ENCODE assay signal across 13 mouse cellular contexts in the genomic region with DNA sequence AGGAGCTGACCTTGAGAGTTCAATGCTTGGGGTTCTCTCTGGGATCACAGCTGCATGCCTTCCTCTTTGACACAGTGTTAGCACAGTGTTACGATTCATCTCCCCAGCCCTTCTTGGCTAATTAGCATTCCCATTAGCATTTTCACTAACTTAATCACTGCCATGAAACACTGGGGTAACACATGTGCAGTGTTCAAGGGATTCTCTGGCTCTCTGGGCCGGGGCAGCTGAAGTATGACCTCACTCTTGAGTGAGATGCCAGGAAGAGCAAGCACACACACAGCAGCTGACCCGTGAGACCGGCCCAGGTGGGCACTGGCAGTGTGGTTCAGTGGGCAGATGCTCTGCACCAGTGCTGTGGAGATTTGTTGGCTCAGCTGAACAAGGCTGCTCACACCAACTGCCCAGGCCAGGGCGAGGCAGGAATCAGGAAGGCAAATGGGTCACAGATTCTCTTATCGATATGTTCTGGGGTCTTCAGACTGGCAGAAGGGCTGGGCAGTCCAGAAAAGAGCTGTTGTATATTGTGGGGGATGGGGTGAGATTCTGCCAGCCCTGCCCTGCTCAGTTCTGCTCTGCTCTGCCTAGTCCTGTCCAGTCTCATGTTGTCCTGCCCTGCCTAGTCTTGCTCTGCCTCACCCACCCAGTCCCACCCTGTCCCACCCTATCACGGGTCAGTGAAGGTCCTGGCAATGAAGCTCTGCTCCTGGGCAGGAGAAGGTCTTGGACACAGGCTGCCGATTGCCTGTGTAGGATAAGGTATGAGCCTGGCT. TPM values are rescaled to one million over a fixed set of nuclear protein-coding genes. Genes with fewer than 3 reads are reported as not detected.
DNase-seq lines count a peak whose midpoint lies in the region; ATAC-seq and TF ChIP-seq lines count a peak whose summit lies in the region.
"Had no signal": no experiment of that assay in that cellular context is flagged by ENCODE, and none has a peak within 500 bp of the region (broad histone marks: within the 10 kb centered on the region; RNA-seq: fewer than 3 reads in every experiment).

No protein-coding gene starts in this region.

- WGBS in intestine, embryonic 16.5 days: 65% methylated on average over 8 of the region's 8 CpGs
- 66% methylated on average over 8 of the region's 8 CpGs for WGBS in intestine, embryonic 15.5 days
- 40% methylated on average over 8 of the region's 8 CpGs for WGBS in forebrain, postnatal 0 days
- WGBS in midbrain, embryonic 13.5 days: 61% methylated on average over 8 of the region's 8 CpGs

- H3K9ac ChIP-seq in intestine, embryonic 16.5 days (ENCODE audit: low read depth, low read length): no peak overlapping the region
- no peak overlapping the region for H3K9ac ChIP-seq in intestine, embryonic 15.5 days
- H3K9ac ChIP-seq in forebrain, postnatal 0 days: no peak overlapping the region
- no peak overlapping the region for H3K9ac ChIP-seq in midbrain, embryonic 13.5 days (replicated peaks)
- H3K9ac ChIP-seq: heart, embryonic 12.5 days; liver, embryonic 12.5 days had no signal

- TF ChIP-seq CTCF in Patski (IDR thresholded peaks at IDR 0.05): no peak
- TF ChIP-seq CTCF in forebrain, postnatal 0 days (IDR thresholded peaks at IDR 0.05; ENCODE audit: low read depth): no peak

- no peak overlapping the region for H3K27ac ChIP-seq in intestine, embryonic 16.5 days (ENCODE audit: low read length)
- H3K27ac ChIP-seq in intestine, embryonic 15.5 days: no peak overlapping the region
- 0 out of 2 replicates have a peak overlapping the region, but pooled peaks have one; percentile 9 for H3K27ac ChIP-seq in forebrain, postnatal 0 days (ENCODE audit: low read depth, low read length)
- H3K27ac ChIP-seq in midbrain, embryonic 13.5 days: no peak overlapping the region
- H3K27ac ChIP-seq: liver, embryonic 12.5 days; macrophage had no signal

- H3K4me3 ChIP-seq in intestine, embryonic 16.5 days (ENCODE audit: low read length): no peak overlapping the region
- H3K4me3 ChIP-seq in intestine, embryonic 15.5 days (replicated peaks): no peak overlapping the region
- no peak overlapping the region for H3K4me3 ChIP-seq in forebrain, postnatal 0 days (ENCODE audit: low read depth, low read length)
- H3K4me3 ChIP-seq in midbrain, embryonic 13.5 days (replicated peaks): no peak overlapping the region
- H3K4me3 ChIP-seq: heart, embryonic 12.5 days; liver, embryonic 12.5 days had no signal

- no peaks in the 10 kb centered on the region for H3K27me3 ChIP-seq in intestine, embryonic 16.5 days (replicated peaks; ENCODE audit: control insufficient read depth, insufficient read depth, low read length)
- no peaks in the 10 kb centered on the region for H3K27me3 ChIP-seq in intestine, embryonic 15.5 days (replicated peaks)
- H3K27me3 ChIP-seq in Patski: no peaks in the 10 kb centered on the region
- no peaks in the 10 kb centered on the region for H3K27me3 ChIP-seq in forebrain, postnatal 0 days (ENCODE audit: insufficient read depth, low read length)
- 0 out of 2 replicates have a peak, but pooled peaks cover 3% of the 10 kb centered on the region for H3K27me3 ChIP-seq in midbrain, embryonic 13.5 days
- H3K27me3 ChIP-seq: liver, embryonic 12.5 days had no signal

- H3K9me3 ChIP-seq in intestine, embryonic 16.5 days (ENCODE audit: control insufficient read depth, low read length): no peaks in the 10 kb centered on the region
- H3K9me3 ChIP-seq in intestine, embryonic 15.5 days: no peaks in the 10 kb centered on the region
- H3K9me3 ChIP-seq in forebrain, postnatal 0 days (ENCODE audit: low read length): no peaks in the 10 kb centered on the region
- H3K9me3 ChIP-seq in midbrain, embryonic 13.5 days: no peaks in the 10 kb centered on the region
- H3K9me3 ChIP-seq: liver, embryonic 12.5 days had no signal

- ATAC-seq in intestine, embryonic 16.5 days: peak; percentile 19; the same call in 1 of the 2 replicates
- ATAC-seq in intestine, embryonic 15.5 days: no peak
- ATAC-seq in Patski: peak; percentile 9
- ATAC-seq in forebrain, postnatal 0 days: peak; percentile 94
- peak; percentile 79 for ATAC-seq in midbrain, embryonic 13.5 days
- ATAC-seq: liver, embryonic 12.5 days had no signal

- DNase-seq in Patski (ENCODE audit: low read depth, low spot score): no peak
- DNase-seq in forebrain, postnatal 0 days: peak; percentile 54
- DNase-seq in lung, postnatal 36 days: no peak
- DNase-seq in lung, postnatal 14 days: no peak
- DNase-seq in gastrocnemius, postnatal 4 days (ENCODE audit: low spot score in 2 of 2): no peak

- in situ Hi-C loops in Patski (cut with MboI; ENCODE audit: low pct_unique_long_range_greater_than_20kb): no loop called here

- POLR2A ChIA-PET in Patski (lab: Charles Lee): no interaction called here

- CTCF ChIA-PET in Patski (lab: Charles Lee): interaction anchor here (1.0 to 2.7 kb wide), 7 partner anchors 9 to 299 kb away, joined by 3 to 15 read pairs (median 4); no protein-coding TSS in a partner anchor

- H3K4me1 ChIP-seq in intestine, embryonic 16.5 days (ENCODE audit: control insufficient read depth, insufficient read depth, low read length): no peaks in the 10 kb centered on the region
- H3K4me1 ChIP-seq in intestine, embryonic 15.5 days (replicated peaks): no peaks in the 10 kb centered on the region
- H3K4me1 ChIP-seq in forebrain, postnatal 0 days (ENCODE audit: insufficient read depth): peaks cover 3% of the 10 kb centered on the region; the same call in 1 of the 2 replicates
- peaks cover 10% of the 10 kb centered on the region for H3K4me1 ChIP-seq in midbrain, embryonic 13.5 days (replicated peaks)
- H3K4me1 ChIP-seq: heart, embryonic 12.5 days; liver, embryonic 12.5 days had no signal

- no peaks in the 10 kb centered on the region for H3K36me3 ChIP-seq in intestine, embryonic 16.5 days (ENCODE audit: control insufficient read depth, insufficient read depth, low read length)
- no peaks in the 10 kb centered on the region for H3K36me3 ChIP-seq in intestine, embryonic 15.5 days
- H3K36me3 ChIP-seq in forebrain, postnatal 0 days (ENCODE audit: insufficient read depth): no peaks in the 10 kb centered on the region
- no peaks in the 10 kb centered on the region for H3K36me3 ChIP-seq in midbrain, embryonic 13.5 days
- H3K36me3 ChIP-seq: heart, embryonic 12.5 days; liver, embryonic 12.5 days had no signal

- no peak overlapping the region for H3K4me2 ChIP-seq in intestine, embryonic 16.5 days (ENCODE audit: low read depth, low read length)
- no peak overlapping the region for H3K4me2 ChIP-seq in intestine, embryonic 15.5 days (replicated peaks)
- H3K4me2 ChIP-seq in forebrain, postnatal 0 days (ENCODE audit: low read depth): no peak overlapping the region
- no peak overlapping the region for H3K4me2 ChIP-seq in midbrain, embryonic 13.5 days (replicated peaks)
- H3K4me2 ChIP-seq: heart, embryonic 12.5 days; liver, embryonic 12.5 days had no signal

RNA-seq across cellular contexts. Expression of gene Tmem255b, which starts 19.5 kb away (rescaled TPM):
- 3.2 and 3.6 TPM in 2 replicates for polyA plus RNA-seq in intestine, embryonic 16.5 days (2015; fragmentation: Nextera tagmentation; extraction: Ambion mirVana)
- polyA plus RNA-seq in intestine, embryonic 15.5 days (2015; fragmentation: Nextera tagmentation; extraction: Ambion mirVana): 2.2 and 2.7 TPM in 2 replicates
- polyA plus RNA-seq in Patski (2021): 0.08 TPM
- 1.0 and 1.2 TPM in 2 replicates for total RNA-seq in forebrain, postnatal 0 days (2014; rRNA removed)
- 1.3 and 1.6 TPM in 2 replicates for polyA plus RNA-seq in forebrain, postnatal 0 days (2015; fragmentation: Nextera tagmentation; extraction: Ambion mirVana)
- polyA plus RNA-seq in midbrain, embryonic 13.5 days (2015; fragmentation: Nextera tagmentation; extraction: Ambion mirVana): not detected in 2 replicates
- 1 to 10 TPM; 3.0 to 5.5 TPM for total RNA-seq in gastrocnemius, postnatal 4 days (2021)
- polyA plus RNA-seq: C2C12; liver, embryonic 12.5 days; macrophage had no signal

RNA-seq across cellular contexts. Expression of gene Gas6, which starts 39.8 kb away (rescaled TPM):
- polyA plus RNA-seq in intestine, embryonic 16.5 days (2015; fragmentation: Nextera tagmentation; extraction: Ambion mirVana): 55.8 and 60.7 TPM in 2 replicates
- 50.9 and 57.8 TPM in 2 replicates for polyA plus RNA-seq in intestine, embryonic 15.5 days (2015; fragmentation: Nextera tagmentation; extraction: Ambion mirVana)
- polyA plus RNA-seq in Patski (2021): 101 TPM
- 64.2 and 65.7 TPM in 2 replicates for total RNA-seq in forebrain, postnatal 0 days (2014; rRNA removed)
- 48.7 and 57.0 TPM in 2 replicates for polyA plus RNA-seq in forebrain, postnatal 0 days (2015; fragmentation: Nextera tagmentation; extraction: Ambion mirVana)
- polyA plus RNA-seq in midbrain, embryonic 13.5 days (2015; fragmentation: Nextera tagmentation; extraction: Ambion mirVana): 13.8 and 15.9 TPM in 2 replicates
- 100 to 1,000 TPM; 111 to 121 TPM for total RNA-seq in gastrocnemius, postnatal 4 days (2021)

RNA-seq across cellular contexts. Expression of gene Grk1, which starts 49.6 kb away (rescaled TPM):
- polyA plus RNA-seq in intestine, embryonic 16.5 days (2015; fragmentation: Nextera tagmentation; extraction: Ambion mirVana): not detected in 2 replicates
- polyA plus RNA-seq in intestine, embryonic 15.5 days (2015; fragmentation: Nextera tagmentation; extraction: Ambion mirVana): not detected in 2 replicates
- not detected for polyA plus RNA-seq in Patski (2021)
- 0.14 TPM in 1 of 2 replicates, not detected in the other for total RNA-seq in forebrain, postnatal 0 days (2014; rRNA removed)
- 0.02 TPM in 1 of 2 replicates, not detected in the other for polyA plus RNA-seq in forebrain, postnatal 0 days (2015; fragmentation: Nextera tagmentation; extraction: Ambion mirVana)
- 0.04 TPM in 1 of 2 replicates, not detected in the other for polyA plus RNA-seq in midbrain, embryonic 13.5 days (2015; fragmentation: Nextera tagmentation; extraction: Ambion mirVana)
- total RNA-seq in gastrocnemius, postnatal 4 days (2021): not detected
- total RNA-seq: layer of hippocampus, adult 8-10 months had no signal
- polyA plus RNA-seq: C2C12; heart, embryonic 12.5 days; liver, embryonic 12.5 days; macrophage had no signal

RNA-seq across cellular contexts. Expression of gene Atp4b, which starts 57.9 kb away (rescaled TPM):
- polyA plus RNA-seq in intestine, embryonic 16.5 days (2015; fragmentation: Nextera tagmentation; extraction: Ambion mirVana): not detected in 2 replicates
- polyA plus RNA-seq in intestine, embryonic 15.5 days (2015; fragmentation: Nextera tagmentation; extraction: Ambion mirVana): not detected in 2 replicates
- not detected for polyA plus RNA-seq in Patski (2021)
- total RNA-seq in forebrain, postnatal 0 days (2014; rRNA removed): not detected in 2 replicates
- not detected in 2 replicates for polyA plus RNA-seq in forebrain, postnatal 0 days (2015; fragmentation: Nextera tagmentation; extraction: Ambion mirVana)
- polyA plus RNA-seq in midbrain, embryonic 13.5 days (2015; fragmentation: Nextera tagmentation; extraction: Ambion mirVana): not detected in 2 replicates
- total RNA-seq in gastrocnemius, postnatal 4 days (2021): not detected
- total RNA-seq: layer of hippocampus, adult 8-10 months had no signal
- polyA plus RNA-seq: C2C12; heart, embryonic 12.5 days; liver, embryonic 12.5 days; macrophage had no signal
